Mouse (Mus musculus): ENCODE data around the gene Dusp1.

GRCm38 (mm10) chr17:26512961-26513360, 49.0 kb downstream of the Dusp1 start:
- TF ChIP-seq CTCF (IDR thresholded peaks at IDR 0.05; ENCODE audit: low read depth, low read length): no peak
- TF ChIP-seq POLR2A (IDR thresholded peaks at IDR 0.05; ENCODE audit: borderline replicate concordance, low read depth, low read length): no peak

All from bone marrow macrophage, adult 2 months (primary cell).